Mouse (Mus musculus) myocyte (in vitro differentiated cells): ENCODE measurements around the gene Slc15a3.

ENCODE experiments used
- MYOG ChIP-seq, 3 experiments: IDR thresholded peaks; one replicate each; pipeline ENCODE4 v1.6.1; 2011; ENCODE audit warnings: control low read depth in 2 of 3, low read depth in 2 of 3, mild to moderate bottlenecking in 2 of 3; ENCODE audit not compliant: insufficient read length in 2 of 3, control insufficient read depth in 1 of 3, insufficient read depth in 1 of 3
- POLR2A ChIP-seq: IDR thresholded peaks from one replicate; pipeline ENCODE4 v1.6.1; 2011; ENCODE audit warnings: low read depth, mild to moderate bottlenecking, control low read depth, moderate library complexity; ENCODE audit not compliant: insufficient read length
- POLR2AphosphoS2 ChIP-seq: IDR thresholded peaks from one replicate; pipeline ENCODE4 v1.6.1; 2011; ENCODE audit warnings: low read depth, control low read depth; ENCODE audit not compliant: insufficient read length

DNA sequence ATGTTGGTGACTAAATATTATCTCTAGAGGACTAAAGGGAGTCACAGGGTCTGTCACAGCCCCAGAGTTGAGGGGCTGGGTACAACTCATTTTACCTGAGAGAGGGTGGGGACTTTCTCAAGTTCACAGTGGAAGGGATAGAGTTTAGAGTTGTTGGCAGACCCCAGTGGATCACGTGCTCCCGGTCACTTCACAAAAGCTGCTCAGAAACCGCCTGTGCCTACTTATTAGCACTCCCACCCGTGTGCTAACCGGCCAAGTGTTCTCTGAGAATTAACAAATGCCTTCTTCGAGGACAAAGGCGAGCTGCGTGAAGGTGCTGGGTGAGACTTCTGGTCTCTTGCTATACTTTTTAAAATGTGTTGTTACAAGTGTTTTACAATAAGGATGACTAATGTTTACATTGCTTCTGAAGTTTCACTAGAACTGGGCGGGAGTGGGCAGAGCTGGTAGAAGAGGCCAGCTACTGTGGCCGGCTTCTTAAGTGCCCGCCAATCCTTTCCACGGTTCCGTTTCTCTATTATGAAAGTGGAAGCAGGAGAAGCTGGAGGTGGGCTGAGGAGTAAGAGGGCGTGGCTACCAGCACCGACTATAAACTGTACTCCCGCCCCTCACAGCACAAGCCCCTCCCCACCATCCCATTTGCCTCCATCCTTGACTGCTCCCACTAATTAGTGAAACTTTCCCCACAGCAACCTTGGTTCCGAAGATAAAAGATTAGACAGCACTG is 21.1 kb upstream of the Slc15a3 start:
- TF ChIP-seq POLR2AphosphoS2 = no peak
- no peak for TF ChIP-seq POLR2A
- TF ChIP-seq MYOG (IDR thresholded peaks at IDR 0.05; ENCODE audit: control insufficient read depth in 1 of 3, insufficient read depth in 1 of 3, insufficient read length in 2 of 3, low read depth in 2 of 3) = no peak
